Mouse (Mus musculus): ENCODE measurements at regions not wholly inside any gene's neighbourhood (a gene's known extent, or its start where the extent isn't known, plus 50 kb on each side); places are given as distances from the start of the nearest gene placed in this dataset.
A peak's percentile ranks its signal among the peaks of the same experiment; 100 is the strongest.
"Not testable (repeated sequence)": the region's sequence is repeated elsewhere in the genome, so short reads cannot be mapped to it uniquely, and the experiment has no call there.

DNA sequence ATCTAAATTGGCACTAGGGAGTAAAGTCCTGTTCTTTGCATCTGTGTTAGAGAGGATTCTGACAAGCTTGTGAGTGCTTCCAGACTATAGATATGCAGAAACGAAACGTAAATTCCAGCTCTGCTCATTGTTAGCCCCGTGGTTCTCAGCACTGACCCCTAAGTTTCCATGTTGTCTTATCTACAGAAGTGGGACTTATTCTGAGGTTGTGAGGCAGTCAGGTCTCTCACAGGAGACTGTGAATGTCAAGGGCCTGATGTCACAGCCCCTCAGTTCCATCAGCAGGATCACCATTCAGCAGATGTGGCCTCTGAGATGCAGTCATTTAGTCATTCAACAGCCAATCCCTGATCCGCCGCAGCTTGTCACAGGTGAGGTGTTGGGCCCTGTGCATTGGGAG, 525.8 kb downstream of the Zfp704 start:
- Histone ChIP-seq H3K4me1 (ENCODE audit: insufficient read depth, low read depth, low read length) (no peaks in the 10 kb centered on the region), H3K4me3 (ENCODE audit: low read depth, low read length) (no peak overlapping the region)
- TF ChIP-seq GATA1 (IDR thresholded peaks at IDR 0.05; ENCODE audit: borderline replicate concordance, low read length) (no peak), CTCF (IDR thresholded peaks at IDR 0.05; ENCODE audit: low read depth, low read length) (no peak), GATA2 (IDR thresholded peaks at IDR 0.05; ENCODE audit: borderline replicate concordance, low read depth, low read length) (no peak), TAL1 (conservative IDR thresholded peaks at IDR 0.05; ENCODE audit: low read depth, low read length) (no peak), POLR2AphosphoS5 (IDR thresholded peaks at IDR 0.05; ENCODE audit: insufficient replicate concordance, low read depth, low read length) (no peak)

DNA sequence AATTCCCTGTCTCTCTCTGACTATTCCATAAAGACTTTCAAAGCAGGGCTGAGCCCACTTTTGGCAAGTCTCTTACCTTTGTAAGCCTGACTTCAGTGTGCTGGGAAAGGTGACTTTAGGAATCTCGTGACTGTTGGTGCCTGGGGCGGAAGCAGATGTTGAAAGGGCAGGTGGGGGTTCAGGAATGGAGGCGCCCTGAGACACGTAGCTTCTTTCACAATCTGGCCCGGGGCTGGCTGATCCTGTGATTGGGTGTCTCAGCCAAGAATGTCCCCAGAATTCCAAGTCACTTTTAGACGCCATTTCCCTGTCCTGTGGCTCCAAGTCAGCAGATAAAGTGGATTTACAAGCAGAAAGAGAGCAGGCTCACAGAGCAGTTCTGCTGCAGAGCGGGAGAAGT, 527.8 kb downstream of the Zfp704 start:
- H3K36me3 ChIP-seq (replicated peaks): no peaks in the 10 kb centered on the region
- ATAC-seq (ENCODE audit: extremely low read depth, insufficient number of reproducible peaks, low FRiP score, poor library complexity, severe bottlenecking) (no peak), DNase-seq (ENCODE audit: low spot score) (no peak)
- TF ChIP-seq TAL1 (conservative IDR thresholded peaks at IDR 0.05; ENCODE audit: low read depth, low read length) (no peak), CTCF (IDR thresholded peaks at IDR 0.05; ENCODE audit: low read depth, low read length) (no peak), GATA1 (IDR thresholded peaks at IDR 0.05; ENCODE audit: borderline replicate concordance, low read length) (no peak), POLR2AphosphoS5 (IDR thresholded peaks at IDR 0.05; ENCODE audit: insufficient replicate concordance, low read depth, low read length) (no peak), GATA2 (IDR thresholded peaks at IDR 0.05; ENCODE audit: borderline replicate concordance, low read depth, low read length) (no peak)
- H3K4me3 ChIP-seq (ENCODE audit: low read depth, low read length): no peak overlapping the region
- H3K9me3 ChIP-seq (replicated peaks): no peaks in the 10 kb centered on the region
- H3K27me3 ChIP-seq (ENCODE audit: insufficient read depth, low read length): no peaks in the 10 kb centered on the region
- no peaks in the 10 kb centered on the region for H3K4me1 ChIP-seq (ENCODE audit: insufficient read depth, low read depth, low read length)

More for the DNA sequence above, 525.8 kb downstream of the Zfp704 start:
- Histone ChIP-seq H3K9me3 (replicated peaks) (no peaks in the 10 kb centered on the region), H3K36me3 (replicated peaks) (no peaks in the 10 kb centered on the region), H3K27me3 (ENCODE audit: insufficient read depth, low read length) (no peaks in the 10 kb centered on the region)
- ATAC-seq (ENCODE audit: extremely low read depth, insufficient number of reproducible peaks, low FRiP score, poor library complexity, severe bottlenecking): no peak
- DNase-seq (ENCODE audit: low spot score): no peak

DNA sequence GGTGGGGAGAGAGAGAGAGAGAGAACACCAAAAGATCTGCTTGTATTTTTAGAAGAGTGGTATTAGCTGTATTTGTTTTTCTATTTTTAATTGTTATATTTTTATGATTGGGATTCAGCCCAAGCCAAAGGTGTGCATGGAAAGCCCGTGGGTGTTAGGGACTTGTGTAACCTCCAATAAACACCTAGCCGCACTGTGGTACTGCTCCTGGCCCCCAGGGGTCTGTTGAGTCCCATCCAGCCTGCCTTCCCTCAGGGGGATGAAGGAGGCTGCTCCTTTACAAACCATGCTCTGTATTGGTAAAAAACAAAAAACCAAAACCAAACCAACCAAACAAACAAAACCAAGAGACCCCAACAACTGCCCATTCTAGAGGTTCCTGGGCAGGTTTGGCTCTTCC, 531.7 kb downstream of the Zfp704 start:
- H3K9me3 ChIP-seq (replicated peaks): no peaks in the 10 kb centered on the region
- TF ChIP-seq CTCF (IDR thresholded peaks at IDR 0.05; ENCODE audit: low read depth, low read length) (no peak), TAL1 (conservative IDR thresholded peaks at IDR 0.05; ENCODE audit: low read depth, low read length) (no peak), POLR2AphosphoS5 (IDR thresholded peaks at IDR 0.05; ENCODE audit: insufficient replicate concordance, low read depth, low read length) (no peak), GATA1 (IDR thresholded peaks at IDR 0.05; ENCODE audit: borderline replicate concordance, low read length) (no peak), GATA2 (IDR thresholded peaks at IDR 0.05; ENCODE audit: borderline replicate concordance, low read depth, low read length) (no peak)
- H3K36me3 ChIP-seq (replicated peaks): no peaks in the 10 kb centered on the region
- no peak for DNase-seq (ENCODE audit: low spot score)
- no peaks in the 10 kb centered on the region for H3K4me1 ChIP-seq (ENCODE audit: insufficient read depth, low read depth, low read length)
- ATAC-seq (ENCODE audit: extremely low read depth, insufficient number of reproducible peaks, low FRiP score, poor library complexity, severe bottlenecking): no peak
- no peaks in the 10 kb centered on the region; the same call in 1 of the 2 replicates for H3K27me3 ChIP-seq (ENCODE audit: insufficient read depth, low read length)
- no peak overlapping the region for H3K4me3 ChIP-seq (ENCODE audit: low read depth, low read length)

DNA sequence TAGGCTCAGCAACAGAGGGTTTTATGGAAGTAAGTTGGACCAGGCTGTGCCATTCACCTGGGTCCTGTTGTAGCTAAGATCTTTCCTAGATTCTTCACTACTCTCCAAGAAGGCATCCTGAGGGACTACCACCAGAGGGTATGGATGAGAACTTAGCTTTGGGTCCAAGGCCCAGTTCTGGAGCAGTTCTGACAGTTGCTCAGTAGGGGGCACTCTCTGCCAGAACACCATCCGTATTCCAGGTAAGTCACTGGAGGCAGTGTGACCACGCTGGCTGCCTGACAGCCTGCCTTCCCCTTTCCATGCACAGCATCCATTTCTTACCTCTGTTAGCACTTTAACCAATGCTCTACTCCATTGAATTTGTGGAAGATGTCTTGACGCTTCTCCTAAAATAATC, 533.2 kb downstream of the Zfp704 start:
- no peak for DNase-seq (ENCODE audit: low spot score)
- no peak for ATAC-seq (ENCODE audit: extremely low read depth, insufficient number of reproducible peaks, low FRiP score, poor library complexity, severe bottlenecking)
- Histone ChIP-seq H3K9me3 (replicated peaks) (no peaks in the 10 kb centered on the region), H3K4me3 (ENCODE audit: low read depth, low read length) (no peak overlapping the region), H3K27me3 (ENCODE audit: insufficient read depth, low read length) (no peaks in the 10 kb centered on the region; the same call in 1 of the 2 replicates), H3K36me3 (replicated peaks) (no peaks in the 10 kb centered on the region), H3K4me1 (ENCODE audit: insufficient read depth, low read depth, low read length) (no peaks in the 10 kb centered on the region)
- TF ChIP-seq CTCF (IDR thresholded peaks at IDR 0.05; ENCODE audit: low read depth, low read length): 0 out of 2 replicates have a peak, but pooled peaks have one; percentile 9
- TF ChIP-seq GATA1 (IDR thresholded peaks at IDR 0.05; ENCODE audit: borderline replicate concordance, low read length): no peak

DNA sequence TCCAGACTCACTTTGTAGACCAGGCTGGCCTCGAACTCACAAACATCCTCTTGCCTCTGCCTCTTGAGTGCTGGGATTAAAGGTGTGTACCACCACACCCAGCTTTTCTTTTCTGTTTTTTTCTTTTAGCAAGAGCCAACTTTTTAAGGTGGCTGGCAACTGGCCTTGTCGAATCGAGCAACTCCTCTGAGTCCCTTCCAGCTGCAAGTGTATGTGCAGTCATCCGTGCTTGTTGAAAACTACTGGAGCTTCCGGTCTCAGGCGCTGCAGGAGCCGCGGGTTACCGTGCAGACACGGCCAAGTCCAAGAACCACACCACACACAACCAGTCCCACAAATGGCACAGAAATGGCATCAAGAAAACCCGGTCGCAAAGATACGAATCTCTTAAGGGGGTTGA, 537.4 kb downstream of the Zfp704 start:
- not testable (repeated sequence) for ATAC-seq (ENCODE audit: extremely low read depth, insufficient number of reproducible peaks, low FRiP score, poor library complexity, severe bottlenecking); H3K9me3 ChIP-seq (replicated peaks); H3K27me3 ChIP-seq (ENCODE audit: insufficient read depth, low read length); H3K36me3 ChIP-seq (replicated peaks); H3K4me1 ChIP-seq (ENCODE audit: insufficient read depth, low read depth, low read length); DNase-seq (ENCODE audit: low spot score); H3K4me3 ChIP-seq (ENCODE audit: low read depth, low read length)

DNA sequence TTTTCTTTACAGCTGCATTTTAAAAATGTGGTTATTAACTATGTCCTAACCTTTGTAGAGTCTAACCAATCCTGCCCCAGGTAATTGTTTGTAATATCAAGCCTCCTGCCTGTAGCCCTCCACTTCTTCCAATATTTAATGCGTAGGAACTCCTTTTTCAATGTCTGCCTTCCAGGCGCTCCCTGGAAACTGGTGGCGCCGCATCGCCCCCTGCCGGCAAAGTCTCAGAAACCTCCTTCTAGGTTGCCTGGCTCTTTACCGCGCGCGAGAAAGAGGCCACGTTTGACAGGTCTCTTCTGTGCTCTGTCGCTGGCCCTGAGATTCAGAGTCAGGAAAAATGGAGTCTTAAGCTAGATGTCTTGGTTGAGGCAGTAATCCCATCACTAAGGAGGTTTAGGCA, 542.8 kb downstream of the Zfp704 start:
- Histone ChIP-seq H3K36me3 (replicated peaks) (no peaks in the 10 kb centered on the region), H3K27me3 (ENCODE audit: insufficient read depth, low read length) (no peaks in the 10 kb centered on the region), H3K9me3 (replicated peaks) (no peaks in the 10 kb centered on the region), H3K4me3 (ENCODE audit: low read depth, low read length) (no peak overlapping the region), H3K4me1 (ENCODE audit: insufficient read depth, low read depth, low read length) (no peaks in the 10 kb centered on the region)
- TF ChIP-seq TAL1 (conservative IDR thresholded peaks at IDR 0.05; ENCODE audit: low read depth, low read length) (no peak), GATA1 (IDR thresholded peaks at IDR 0.05; ENCODE audit: borderline replicate concordance, low read length) (no peak), CTCF (IDR thresholded peaks at IDR 0.05; ENCODE audit: low read depth, low read length) (no peak), GATA2 (IDR thresholded peaks at IDR 0.05; ENCODE audit: borderline replicate concordance, low read depth, low read length) (no peak), POLR2AphosphoS5 (IDR thresholded peaks at IDR 0.05; ENCODE audit: insufficient replicate concordance, low read depth, low read length) (no peak)
- DNase-seq (ENCODE audit: low spot score) (no peak), ATAC-seq (ENCODE audit: extremely low read depth, insufficient number of reproducible peaks, low FRiP score, poor library complexity, severe bottlenecking) (no peak)

DNA sequence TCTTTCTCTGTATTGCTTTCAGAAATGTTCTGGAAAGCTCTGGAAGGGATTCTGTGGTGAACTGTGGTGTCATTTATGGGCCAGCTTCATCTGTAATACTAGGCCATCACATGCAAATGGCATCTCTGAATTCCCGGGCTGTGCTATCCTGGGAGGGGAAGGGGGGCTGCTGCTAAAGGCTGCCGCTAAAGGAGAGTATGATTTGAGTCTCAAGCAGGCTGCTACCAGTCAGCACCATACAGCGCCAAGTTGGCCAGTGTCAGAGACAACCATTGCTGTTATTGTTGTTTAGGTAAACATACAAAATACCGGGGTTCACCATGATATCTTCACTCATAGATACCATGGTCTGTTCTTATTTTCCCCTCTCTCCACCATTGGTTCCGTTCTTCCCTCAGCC, 543.5 kb downstream of the Zfp704 start:
- Histone ChIP-seq H3K4me3 (ENCODE audit: low read depth, low read length) (no peak overlapping the region), H3K36me3 (replicated peaks) (no peaks in the 10 kb centered on the region), H3K4me1 (ENCODE audit: insufficient read depth, low read depth, low read length) (no peaks in the 10 kb centered on the region), H3K27me3 (ENCODE audit: insufficient read depth, low read length) (no peaks in the 10 kb centered on the region), H3K9me3 (replicated peaks) (no peaks in the 10 kb centered on the region)
- no peak for TF ChIP-seq GATA1 (IDR thresholded peaks at IDR 0.05; ENCODE audit: borderline replicate concordance, low read length)
- no peak for ATAC-seq (ENCODE audit: extremely low read depth, insufficient number of reproducible peaks, low FRiP score, poor library complexity, severe bottlenecking)
- no peak for DNase-seq (ENCODE audit: low spot score)
